Mouse (Mus musculus) MEL (cell line): ENCODE data around the gene Dgke. TPM values are rescaled to one million over a fixed set of nuclear protein-coding genes. Genes with fewer than 3 reads are reported as not detected.

Source experiments
- DNase-seq: peaks from one replicate; pipeline ENCODE4 v3.0.0; 2011; ENCODE audit warnings: low read depth, low spot score
- H3K27ac ChIP-seq: 2 replicates; pipeline ENCODE4 v1.5.1; 2012; ENCODE audit warnings: low read depth, mild to moderate bottlenecking, control low read depth, low read length, moderate library complexity; ENCODE audit not compliant: control insufficient read depth
- H3K27me3 ChIP-seq, 2 experiments: fragments of 150-350 bp in 1 of 2; sonication (generic) in 1 of 2; 2 replicates each; pipeline ENCODE4 v1.6.1; 2012; ENCODE audit warnings: low read length in 2 of 2, mild to moderate bottlenecking in 2 of 2, improper control_type of control experiment in 1 of 2, moderate library complexity in 1 of 2; ENCODE audit not compliant: insufficient read depth in 2 of 2, control insufficient read depth in 1 of 2
- H3K36me3 ChIP-seq, 2 experiments: 2 replicates each; pipeline ENCODE4 v1.6.1; 2012 to 2014; ENCODE audit warnings: low read length in 2 of 2, improper control_type of control experiment in 1 of 2, inconsistent platforms in 1 of 2, mild to moderate bottlenecking in 1 of 2; ENCODE audit not compliant: insufficient read depth in 2 of 2, control insufficient read depth in 1 of 2
- H3K4me1 ChIP-seq, 2 experiments: fragments of 150-350 bp in 1 of 2; sonication (generic) in 1 of 2; 2 replicates each; pipeline ENCODE4 v1.6.1; 2012; ENCODE audit warnings: low read length in 2 of 2, improper control_type of control experiment in 1 of 2, mild to moderate bottlenecking in 1 of 2; ENCODE audit not compliant: insufficient read depth in 2 of 2, control insufficient read depth in 1 of 2
- H3K4me3 ChIP-seq, 2 experiments: fragments of 150-350 bp in 1 of 2; sonication (generic) in 1 of 2; 2 replicates each; pipeline ENCODE4 v1.5.1; 2012; ENCODE audit warnings: low read depth in 2 of 2, low read length in 2 of 2, mild to moderate bottlenecking in 2 of 2, moderate library complexity in 2 of 2, control low read depth in 1 of 2, improper control_type of control experiment in 1 of 2; ENCODE audit not compliant: control insufficient read depth in 1 of 2, insufficient read depth in 1 of 2
- H3K79me2 ChIP-seq: 2 replicates; pipeline ENCODE4 v1.6.1; 2012; ENCODE audit warnings: mild to moderate bottlenecking, low read length, moderate library complexity; ENCODE audit not compliant: control insufficient read depth, poor library complexity, insufficient read depth
- H3K9ac ChIP-seq: 2 replicates; pipeline ENCODE4 v1.6.1; 2012; ENCODE audit warnings: low read depth, mild to moderate bottlenecking, control low read depth, low read length, moderate library complexity; ENCODE audit not compliant: control insufficient read depth, poor library complexity, severe bottlenecking
- H3K9me3 ChIP-seq: fragments of 150-350 bp; sonication (generic); replicated peaks from 2 replicates; pipeline ENCODE4 v1.6.1; 2012; ENCODE audit warnings: mild to moderate bottlenecking, low read length, improper control_type of control experiment, moderate library complexity; ENCODE audit not compliant: insufficient read depth
- BHLHE40 ChIP-seq: IDR thresholded peaks from 2 replicates; pipeline ENCODE4 v1.6.1; 2012; ENCODE audit warnings: low read depth, mild to moderate bottlenecking, inconsistent platforms, low read length, improper control_type of control experiment, borderline replicate concordance
- CHD1 ChIP-seq: IDR thresholded peaks from 2 replicates; pipeline ENCODE4 v1.6.1; 2012; ENCODE audit warnings: low read depth, mild to moderate bottlenecking, inconsistent platforms, low read length, improper control_type of control experiment
- CTCF ChIP-seq, 3 experiments: IDR thresholded peaks in 2 of 3; conservative IDR thresholded peaks in 1 of 3; 2 replicates each; pipeline ENCODE4 v1.5.1; 2011 to 2012; ENCODE audit warnings: low read length in 3 of 3, low read depth in 2 of 3, mild to moderate bottlenecking in 2 of 3, improper control_type of control experiment in 1 of 3, inconsistent platforms in 1 of 3, mixed read lengths in 1 of 3, moderate library complexity in 1 of 3; ENCODE audit not compliant: control insufficient read depth in 1 of 3, insufficient read depth in 1 of 3, poor library complexity in 1 of 3, severe bottlenecking in 1 of 3
- ELF1 ChIP-seq: IDR thresholded peaks from 2 replicates; pipeline ENCODE4 v1.6.1; 2014; ENCODE audit warnings: low read depth, mild to moderate bottlenecking, inconsistent platforms, low read length, improper control_type of control experiment, moderate library complexity
- EP300 ChIP-seq, 2 experiments: IDR thresholded peaks; 2 replicates each; pipeline ENCODE4 v1.6.1; 2011; ENCODE audit warnings: improper control_type of control experiment in 2 of 2, low read length in 2 of 2, low read depth in 1 of 2, mild to moderate bottlenecking in 1 of 2
- ETS1 ChIP-seq: IDR thresholded peaks from 2 replicates; pipeline ENCODE4 v1.6.1; 2012; ENCODE audit warnings: low read depth, mild to moderate bottlenecking, inconsistent platforms, low read length, improper control_type of control experiment, moderate library complexity
- GATA1 ChIP-seq: IDR thresholded peaks from 2 replicates; pipeline ENCODE4 v1.6.1; 2011; ENCODE audit warnings: low read depth, low read length, improper control_type of control experiment
- JUND ChIP-seq: IDR thresholded peaks from 2 replicates; pipeline ENCODE4 v1.6.1; 2011; ENCODE audit warnings: low read depth, mild to moderate bottlenecking, improper control_type of control experiment, low read length
- KAT2A ChIP-seq: conservative IDR thresholded peaks from 2 replicates; pipeline ENCODE4 v1.6.1; 2012; ENCODE audit warnings: low read depth, low read length, improper control_type of control experiment, inconsistent platforms
- MAFK ChIP-seq: IDR thresholded peaks from 2 replicates; pipeline ENCODE4 v1.6.1; 2011; ENCODE audit warnings: low read depth, mild to moderate bottlenecking, low read length, improper control_type of control experiment, borderline replicate concordance
- MAZ ChIP-seq: IDR thresholded peaks from 2 replicates; pipeline ENCODE4 v1.6.1; 2012; ENCODE audit warnings: low read depth, mild to moderate bottlenecking, inconsistent platforms, low read length, improper control_type of control experiment
- MXI1 ChIP-seq: IDR thresholded peaks from 2 replicates; pipeline ENCODE4 v1.6.1; 2011; ENCODE audit warnings: mild to moderate bottlenecking, low read depth, low read length, improper control_type of control experiment
- NELFE ChIP-seq: IDR thresholded peaks from 2 replicates; pipeline ENCODE4 v1.6.1; 2011; ENCODE audit warnings: low read depth, low read length, improper control_type of control experiment
- NRF1 ChIP-seq: IDR thresholded peaks from 2 replicates; pipeline ENCODE4 v1.6.1; 2014; ENCODE audit warnings: low read depth, mild to moderate bottlenecking, inconsistent platforms, low read length, improper control_type of control experiment, moderate library complexity; ENCODE audit not compliant: poor library complexity, insufficient read depth, severe bottlenecking
- POLR2A ChIP-seq, 2 experiments: IDR thresholded peaks; 2 replicates each; pipeline ENCODE4 v1.6.1; 2011 to 2012; ENCODE audit warnings: low read length in 2 of 2, mild to moderate bottlenecking in 2 of 2, control low read depth in 1 of 2, improper control_type of control experiment in 1 of 2, low read depth in 1 of 2, moderate library complexity in 1 of 2; ENCODE audit not compliant: control insufficient read depth in 1 of 2, insufficient read depth in 1 of 2, poor library complexity in 1 of 2
- POLR2AphosphoS2 ChIP-seq: IDR thresholded peaks from 2 replicates; pipeline ENCODE4 v1.6.1; 2011; ENCODE audit warnings: low read length, improper control_type of control experiment
- RCOR1 ChIP-seq: IDR thresholded peaks from 2 replicates; pipeline ENCODE4 v1.6.1; 2012; ENCODE audit warnings: low read depth, mild to moderate bottlenecking, inconsistent platforms, low read length, improper control_type of control experiment
- SIN3A ChIP-seq: IDR thresholded peaks from 2 replicates; pipeline ENCODE4 v1.6.1; 2012; ENCODE audit warnings: low read length, improper control_type of control experiment, inconsistent platforms
- TBP ChIP-seq: IDR thresholded peaks from 2 replicates; pipeline ENCODE4 v1.8.0; 2011; ENCODE audit warnings: low read depth, low read length, improper control_type of control experiment
- TCF12 ChIP-seq: IDR thresholded peaks from 2 replicates; pipeline ENCODE4 v1.6.1; 2014; ENCODE audit warnings: low read depth, mild to moderate bottlenecking, inconsistent platforms, low read length, improper control_type of control experiment, moderate library complexity
- UBTF ChIP-seq: IDR thresholded peaks from 2 replicates; pipeline ENCODE4 v1.6.1; 2012; ENCODE audit warnings: low read depth, mild to moderate bottlenecking, inconsistent platforms, low read length, improper control_type of control experiment, moderate library complexity, borderline replicate concordance; ENCODE audit not compliant: insufficient read depth
- USF2 ChIP-seq, 2 experiments: IDR thresholded peaks; 2 replicates each; pipeline ENCODE4 v1.6.1; 2011 to 2012; ENCODE audit warnings: improper control_type of control experiment in 2 of 2, low read length in 2 of 2, borderline replicate concordance in 1 of 2, inconsistent platforms in 1 of 2, low read depth in 1 of 2, mild to moderate bottlenecking in 1 of 2; ENCODE audit not compliant: insufficient read depth in 1 of 2
- ZC3H11A ChIP-seq: IDR thresholded peaks from 2 replicates; pipeline ENCODE4 v1.6.1; 2012; ENCODE audit warnings: low read depth, mild to moderate bottlenecking, inconsistent platforms, low read length, improper control_type of control experiment
- ZKSCAN1 ChIP-seq: IDR thresholded peaks from 2 replicates; pipeline ENCODE4 v1.6.1; 2012; ENCODE audit warnings: low read depth, mild to moderate bottlenecking, inconsistent platforms, low read length, improper control_type of control experiment, moderate library complexity
- ZNF384 ChIP-seq: IDR thresholded peaks from 2 replicates; pipeline ENCODE4 v1.6.1; 2012; ENCODE audit warnings: low read depth, mild to moderate bottlenecking, inconsistent platforms, low read length, improper control_type of control experiment
- polyA plus RNA-seq, 2 experiments: library from polyadenylated mRNA; stranded (reverse) in 1 of 2; unstranded in 1 of 2; fragments of >175 nt in 1 of 2; fragments of >200 nt in 1 of 2; gene quantifications; 2 replicates each; pipeline versions ENCODE4 v1.2.1 to v1.2.4; 2012; ENCODE audit warnings: low replicate concordance in 2 of 2, low read depth in 1 of 2; ENCODE audit not compliant: insufficient read length in 2 of 2, insufficient read depth in 1 of 2, missing spikeins in 1 of 2
- total RNA-seq: library from RNA; depleted of rRNA; stranded (reverse); fragments of 300-350 nt; gene quantifications from 2 replicates; pipeline ENCODE4 v1.2.3, GENCODE M21; 2012

Dgke gene
- total and polyA plus RNA-seq, 3 experiments = 5.2 to 6.4 TPM; not detected in 1

- no peak overlapping the region for H3K4me3 ChIP-seq
These were observed 62.9 kb downstream of the Dgke start for GRCm38 (mm10) chr11:89003726-89004125.

GRCm38 (mm10) chr11:89003078-89003477 lies 63.6 kb downstream of the Dgke start:
- Histone ChIP-seq H3K9me3 (no peaks in the 10 kb centered on the region), H3K27me3 (no peaks in the 10 kb centered on the region)
- TF ChIP-seq BHLHE40 (no peak), ETS1 (no peak), NELFE (no peak), TCF12 (no peak), GATA1 (no peak), MAFK (no peak), CTCF (IDR thresholded peaks at IDR 0.05 in 2 of 3, conservative IDR thresholded peaks at IDR 0.05 in 1 of 3; ENCODE audit: control insufficient read depth in 1 of 3, insufficient read depth in 1 of 3, low read depth in 2 of 3, low read length in 3 of 3, poor library complexity in 1 of 3, severe bottlenecking in 1 of 3) (no peak), ELF1 (no peak), SIN3A (no peak), MAZ (no peak), ZNF384 (no peak)
- TF ChIP-seq, all 39 proteins: peak for 0
- DNase-seq = no peak
- Histone ChIP-seq H3K36me3 (peaks cover 15 to 17% of the 10 kb centered on the region in 2 experiments), H3K4me3 (no peak overlapping the region), H3K27ac (no peak overlapping the region), H3K9ac (no peak overlapping the region), H3K79me2 (peaks cover 50% of the 10 kb centered on the region), H3K4me1 (peaks cover 11 to 28% of the 10 kb centered on the region in 2 experiments)

More at GRCm38 (mm10) chr11:89003726-89004125, 62.9 kb downstream of the Dgke start:
- Histone ChIP-seq H3K4me1 (peaks cover 7 to 24% of the 10 kb centered on the region in 2 experiments; a peak in 3 of 4 replicates), H3K9me3 (no peaks in the 10 kb centered on the region), H3K9ac (no peak overlapping the region), H3K36me3 (peaks cover 14 to 17% of the 10 kb centered on the region in 2 experiments), H3K27ac (no peak overlapping the region), H3K27me3 (no peaks in the 10 kb centered on the region), H3K79me2 (peaks cover 50% of the 10 kb centered on the region)
- no peak for TF ChIP-seq ZKSCAN1
- no peak for DNase-seq

GRCm38 (mm10) chr11:89002621-89003020 lies 64.0 kb downstream of the Dgke start:
- peaks cover 50% of the 10 kb centered on the region for H3K79me2 ChIP-seq
- H3K4me1 ChIP-seq = peaks cover 12 to 32% of the 10 kb centered on the region in 2 experiments
- peaks cover 11 to 22% of the 10 kb centered on the region in 2 experiments for H3K36me3 ChIP-seq
- DNase-seq = no peak
- H3K9me3 ChIP-seq = no peaks in the 10 kb centered on the region
- TF ChIP-seq USF2 (IDR thresholded peaks at IDR 0.05; ENCODE audit: borderline replicate concordance in 1 of 2, insufficient read depth in 1 of 2, low read depth in 1 of 2, low read length in 2 of 2) (no peak), JUND (no peak), RCOR1 (no peak), ETS1 (no peak), NRF1 (no peak), POLR2AphosphoS2 (no peak), MXI1 (no peak), BHLHE40 (no peak), CHD1 (no peak), MAFK (no peak), TBP (no peak), KAT2A (no peak), ZC3H11A (no peak), POLR2A (IDR thresholded peaks at IDR 0.05; ENCODE audit: control insufficient read depth in 1 of 2, insufficient read depth in 1 of 2, low read depth in 1 of 2, low read length in 2 of 2, poor library complexity in 1 of 2) (no peak), ZNF384 (no peak), EP300 (IDR thresholded peaks at IDR 0.05; ENCODE audit: low read depth in 1 of 2, low read length in 2 of 2) (no peak), UBTF (no peak), ZKSCAN1 (no peak)
- H3K27me3 ChIP-seq = no peaks in the 10 kb centered on the region
- no peak overlapping the region for H3K27ac ChIP-seq
- H3K9ac ChIP-seq = no peak overlapping the region
- H3K4me3 ChIP-seq = no peak overlapping the region
